Mouse (Mus musculus) heart, embryonic 13.5 days (tissue): ENCODE measurements around the gene Lrriq1. TPM values are rescaled to one million over a fixed set of nuclear protein-coding genes. Genes with fewer than 3 reads are reported as not detected.
A peak's percentile ranks its signal among the peaks of the same experiment; 100 is the strongest.

Source experiments
- ATAC-seq: fragments of 200-750 bp; cut with Nextera tagmentation; 2 replicates; pipeline ENCODE4 v1.8.0; 2017; ENCODE audit warnings: moderate TSS enrichment; ENCODE audit not compliant: insufficient number of reproducible peaks, low FRiP score, low TSS enrichment; ENCODE audit errors: extremely low read depth
- H3K27ac ChIP-seq: fragments of 300-500 bp; sonication (generic); replicated peaks from 2 replicates; pipeline ENCODE4 v1.5.1; 2015; ENCODE audit warnings: moderate library complexity, mild to moderate bottlenecking, inconsistent platforms
- H3K27me3 ChIP-seq: fragments of 300-500 bp; sonication (generic); replicated peaks from 2 replicates; pipeline ENCODE4 v1.6.1; 2015; ENCODE audit warnings: mild to moderate bottlenecking, inconsistent platforms
- H3K36me3 ChIP-seq: fragments of 300-500 bp; sonication (generic); 2 replicates; pipeline ENCODE4 v1.6.1; 2015; ENCODE audit warnings: mild to moderate bottlenecking, inconsistent platforms
- H3K4me1 ChIP-seq: fragments of 300-500 bp; sonication (generic); 2 replicates; pipeline ENCODE4 v1.6.1; 2015; ENCODE audit warnings: inconsistent platforms
- H3K4me2 ChIP-seq: fragments of 300-500 bp; sonication (generic); 2 replicates; pipeline ENCODE4 v1.6.1; 2015; ENCODE audit warnings: inconsistent platforms, mild to moderate bottlenecking, moderate library complexity
- H3K4me3 ChIP-seq: fragments of 300-500 bp; sonication (generic); 2 replicates; pipeline ENCODE4 v1.5.1; 2015; ENCODE audit warnings: moderate library complexity, mild to moderate bottlenecking, inconsistent platforms
- H3K9ac ChIP-seq: fragments of 300-500 bp; sonication (generic); 2 replicates; pipeline ENCODE4 v1.6.1; 2015; ENCODE audit warnings: inconsistent platforms, mild to moderate bottlenecking, moderate library complexity
- H3K9me3 ChIP-seq: fragments of 300-500 bp; sonication (generic); 2 replicates; pipeline ENCODE4 v1.6.1; 2016; ENCODE audit warnings: inconsistent platforms
- WGBS: fragments of 180-500 bp; shearing (Covaris S2); methylation state at CpG from one replicate; pipeline ENCODE4 v1.1.7; 2015; ENCODE audit warnings: mixed read lengths; 5-methylcytosine and 5-hydroxymethylcytosine counted together
- polyA plus RNA-seq: library from polyadenylated mRNA; unstranded; fragments of >200 nt; fragmentation: Nextera tagmentation; extraction: Ambion mirVana; gene quantifications from 2 replicates; pipeline ENCODE4 v1.2.1, GENCODE M21; 2015

Gene Lrriq1
- polyA plus RNA-seq, 1 experiment from 2014 or later = not detected

DNA sequence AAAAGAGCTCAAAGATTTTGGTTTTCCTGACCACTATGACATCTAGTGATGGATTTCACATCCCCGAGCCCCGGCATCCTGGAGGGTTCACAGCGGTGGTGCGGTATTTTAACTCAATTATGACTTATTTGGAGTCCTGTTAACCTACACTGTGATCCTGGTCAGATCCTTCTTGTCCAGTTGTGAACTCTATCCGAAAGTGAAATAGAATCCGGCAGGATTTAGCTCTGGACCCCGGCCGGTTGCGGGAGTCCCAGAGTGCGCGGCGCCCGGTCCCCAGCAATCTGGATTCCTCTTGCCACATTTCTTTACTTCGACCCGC is 208.2 kb downstream of the Lrriq1 start:
- WGBS = under 1% methylated on average over 15 of the region's 15 CpGs
- Histone ChIP-seq H3K27me3 (peaks cover 80% of the 10 kb centered on the region), H3K9me3 (no peaks in the 10 kb centered on the region), H3K4me1 (peaks cover 18% of the 10 kb centered on the region), H3K4me3 (peak overlapping the region; percentile 55), H3K4me2 (peak overlapping the region; percentile 79), H3K9ac (peak overlapping the region; percentile 59; the same call in 1 of the 2 replicates), H3K27ac (no peak overlapping the region), H3K36me3 (no peaks in the 10 kb centered on the region)
- no peak for ATAC-seq

DNA sequence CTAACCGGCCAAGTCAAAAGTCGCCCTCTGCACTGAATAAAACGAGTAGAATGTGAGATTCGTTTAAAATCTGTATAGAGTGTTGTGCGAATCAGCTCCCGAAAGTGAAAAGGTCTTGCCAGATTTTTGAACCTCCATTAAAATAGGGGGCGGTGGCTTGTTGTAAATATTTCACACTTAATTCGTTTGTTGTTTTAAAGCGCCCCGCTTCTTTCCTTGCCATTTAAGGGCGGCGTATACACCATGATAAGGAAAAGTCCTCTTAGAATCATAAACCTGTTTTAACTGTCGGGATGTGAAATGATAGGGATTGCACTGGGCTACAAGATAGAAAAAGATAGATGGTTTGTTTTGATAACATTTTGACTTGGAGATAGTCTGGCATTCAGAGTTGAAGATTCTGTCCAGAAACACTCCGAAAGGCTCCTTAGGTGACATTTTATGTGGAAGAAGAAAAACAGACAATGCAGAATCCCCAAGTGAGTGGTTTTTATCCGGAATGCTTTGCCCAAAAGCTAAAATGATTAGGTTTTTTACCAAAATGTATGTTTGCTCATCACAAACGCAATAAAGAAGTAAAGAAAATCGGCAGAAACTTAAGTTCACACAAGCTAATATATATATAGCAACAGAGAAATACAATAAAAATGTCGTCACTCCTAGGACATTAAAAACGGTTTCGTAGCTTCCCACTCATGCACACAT is 208.7 kb downstream of the Lrriq1 start:
- 2% methylated on average over 20 of the region's 20 CpGs for WGBS
- H3K27ac ChIP-seq = no peak overlapping the region
- peaks cover 18% of the 10 kb centered on the region for H3K4me1 ChIP-seq
- H3K36me3 ChIP-seq = no peaks in the 10 kb centered on the region
- H3K9me3 ChIP-seq = no peaks in the 10 kb centered on the region
- H3K27me3 ChIP-seq = peaks cover 75% of the 10 kb centered on the region
- peak overlapping the region; percentile 55 for H3K4me3 ChIP-seq
- no peak overlapping the region for H3K9ac ChIP-seq
- peak overlapping the region; percentile 79 for H3K4me2 ChIP-seq
- no peak for ATAC-seq

GRCm38 (mm10) chr10:103026636-103027225 is 209.4 kb downstream of the Lrriq1 start:
- Histone ChIP-seq H3K9ac (no peak overlapping the region), H3K4me1 (peaks cover 18% of the 10 kb centered on the region), H3K9me3 (no peaks in the 10 kb centered on the region), H3K27ac (no peak overlapping the region), H3K27me3 (peaks cover 69% of the 10 kb centered on the region), H3K36me3 (no peaks in the 10 kb centered on the region), H3K4me3 (peak overlapping the region; percentile 55), H3K4me2 (peak overlapping the region; percentile 79)
- ATAC-seq = no peak
- under 1% methylated on average over 17 of the region's 17 CpGs for WGBS

GRCm38 (mm10) chr10:103002556-103002955 is 233.6 kb downstream of the Lrriq1 start:
- WGBS = 66% methylated on average over 2 of the region's 2 CpGs
- Histone ChIP-seq H3K27me3 (no peaks in the 10 kb centered on the region), H3K4me2 (no peak overlapping the region), H3K4me1 (no peaks in the 10 kb centered on the region), H3K36me3 (no peaks in the 10 kb centered on the region), H3K9ac (no peak overlapping the region), H3K27ac (no peak overlapping the region), H3K4me3 (no peak overlapping the region), H3K9me3 (no peaks in the 10 kb centered on the region)
- no peak for ATAC-seq

DNA sequence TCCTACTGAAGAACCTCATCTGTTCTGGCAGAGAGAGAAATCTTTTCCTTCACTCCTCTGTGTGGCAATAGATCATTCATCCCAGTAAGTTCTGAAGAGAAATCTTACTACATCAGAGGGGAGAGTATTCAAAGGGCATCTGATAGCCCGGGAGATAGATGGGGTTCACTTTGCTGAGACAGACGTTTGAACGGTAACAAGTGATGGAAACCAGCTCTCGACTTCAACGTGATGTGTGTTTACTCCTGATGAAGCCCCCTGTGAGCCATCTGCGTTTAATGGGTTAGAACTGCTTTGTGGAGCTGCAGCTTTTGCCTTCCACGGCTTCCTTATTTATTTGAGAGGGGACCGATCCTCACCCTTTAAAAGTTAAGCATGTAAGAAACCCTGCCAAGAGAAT is 235.2 kb downstream of the Lrriq1 start:
- 17% methylated on average over 8 of the region's 8 CpGs for WGBS
- peak overlapping the region; percentile 28 for H3K4me2 ChIP-seq
- no peak overlapping the region for H3K9ac ChIP-seq

DNA sequence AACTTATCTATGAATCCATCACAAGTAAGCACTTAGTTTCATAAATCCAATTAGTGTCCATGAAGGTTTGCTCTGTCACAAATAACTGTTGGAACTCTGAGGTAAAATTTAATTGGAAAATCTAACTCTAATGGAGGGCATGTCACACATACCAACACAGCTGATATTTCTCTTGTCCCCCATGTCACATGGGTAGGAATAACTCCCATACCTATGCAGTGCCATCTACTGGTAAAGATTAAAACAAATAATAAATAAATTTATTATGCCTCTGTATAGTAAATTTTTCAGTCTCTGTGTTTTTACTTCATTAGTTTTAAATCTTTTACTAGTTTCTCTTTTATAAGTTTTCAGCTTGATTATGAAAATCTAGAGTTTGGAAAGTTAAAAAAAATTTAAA is 236.5 kb downstream of the Lrriq1 start:
- no peak overlapping the region for H3K4me3 ChIP-seq
- no peak overlapping the region for H3K4me2 ChIP-seq
- no peak overlapping the region for H3K9ac ChIP-seq
- H3K9me3 ChIP-seq = no peaks in the 10 kb centered on the region
- no peaks in the 10 kb centered on the region for H3K36me3 ChIP-seq
- H3K27me3 ChIP-seq = no peaks in the 10 kb centered on the region
- H3K4me1 ChIP-seq = no peaks in the 10 kb centered on the region
- no peak overlapping the region for H3K27ac ChIP-seq
- no peak for ATAC-seq

More for the DNA sequence above, 235.2 kb downstream of the Lrriq1 start:
- no peak overlapping the region for H3K27ac ChIP-seq
- no peak overlapping the region for H3K4me3 ChIP-seq
- H3K4me1 ChIP-seq = no peaks in the 10 kb centered on the region
- no peak for ATAC-seq
- H3K9me3 ChIP-seq = no peaks in the 10 kb centered on the region
- H3K36me3 ChIP-seq = no peaks in the 10 kb centered on the region
- no peaks in the 10 kb centered on the region for H3K27me3 ChIP-seq

Other genes with a start within 250 kb of the Lrriq1 start
- 0.47 and 0.64 TPM in 2 replicates for gene Alx1, start 206.1 kb downstream of the Lrriq1 start, polyA plus RNA-seq
- gene Slc6a15, start 131.5 kb upstream of the Lrriq1 start, polyA plus RNA-seq = 0.66 and 0.85 TPM in 2 replicates